Mouse (Mus musculus): ENCODE measurements around the gene Tbcel. TPM values are rescaled to one million over a fixed set of nuclear protein-coding genes. Genes with fewer than 3 reads are reported as not detected.

Gene Tbcel
- total and polyA plus RNA-seq, 2 experiments, result 22.2 to 34.3 TPM

GRCm38 (mm10) chr9:42378071-42378470, 129.5 kb downstream of the Tbcel start:
- Histone ChIP-seq H3K27me3 (ENCODE audit: control insufficient read depth, insufficient read depth, low read length) (0 out of 2 replicates have a peak, but pooled peaks cover 2% of the 10 kb centered on the region), H3K36me3 (ENCODE audit: control insufficient read depth, insufficient read depth, low read length) (no peaks in the 10 kb centered on the region), H3K79me2 (ENCODE audit: control insufficient read depth, insufficient read depth, low read length) (no peaks in the 10 kb centered on the region), H3K9ac (ENCODE audit: low read depth, low read length) (no peak overlapping the region), H3K4me3 (ENCODE audit: insufficient read depth, low read depth, low read length) (no peak overlapping the region), H3K27ac (replicated peaks; ENCODE audit: insufficient read depth, low read depth, low read length) (no peak overlapping the region), H3K4me1 (ENCODE audit: control insufficient read depth, insufficient read depth, low read length) (no peaks in the 10 kb centered on the region)
- TF ChIP-seq POLR2A (IDR thresholded peaks at IDR 0.05; ENCODE audit: extremely low read depth, insufficient read depth, low read length), result no peak
- no peak for DNase-seq (ENCODE audit: extremely low read depth, low read depth, low spot score)
- WGBS, result 91% methylated on average over 4 of the region's 4 CpGs

GRCm38 (mm10) chr9:42377656-42378055, 130.0 kb downstream of the Tbcel start:
- Histone ChIP-seq H3K27me3 (ENCODE audit: control insufficient read depth, insufficient read depth, low read length) (0 out of 2 replicates have a peak, but pooled peaks cover 2% of the 10 kb centered on the region), H3K27ac (replicated peaks; ENCODE audit: insufficient read depth, low read depth, low read length) (no peak overlapping the region), H3K79me2 (ENCODE audit: control insufficient read depth, insufficient read depth, low read length) (no peaks in the 10 kb centered on the region), H3K4me1 (ENCODE audit: control insufficient read depth, insufficient read depth, low read length) (no peaks in the 10 kb centered on the region), H3K36me3 (ENCODE audit: control insufficient read depth, insufficient read depth, low read length) (no peaks in the 10 kb centered on the region), H3K4me3 (ENCODE audit: insufficient read depth, low read depth, low read length) (no peak overlapping the region), H3K9ac (ENCODE audit: low read depth, low read length) (no peak overlapping the region)
- no peak for TF ChIP-seq CTCF (IDR thresholded peaks at IDR 0.05; ENCODE audit: low read depth, low read length)
- no peak for TF ChIP-seq POLR2A (IDR thresholded peaks at IDR 0.05; ENCODE audit: extremely low read depth, insufficient read depth, low read length)
- WGBS, result 94% methylated on average over 15 of the region's 15 CpGs
- DNase-seq (ENCODE audit: extremely low read depth, low read depth, low spot score), result no peak

- TF ChIP-seq CTCF (IDR thresholded peaks at IDR 0.05; ENCODE audit: low read depth, low read length) (no peak), POLR2A (IDR thresholded peaks at IDR 0.05; ENCODE audit: extremely low read depth, insufficient read depth, low read length) (no peak)
- DNase-seq (ENCODE audit: extremely low read depth, low read depth, low spot score), result no peak
- H3K4me1 ChIP-seq (ENCODE audit: control insufficient read depth, insufficient read depth, low read length), result no peaks in the 10 kb centered on the region
- WGBS, result 73% methylated on average over 6 of the region's 6 CpGs
- no peak overlapping the region for H3K9ac ChIP-seq (ENCODE audit: low read depth, low read length)
- no peaks in the 10 kb centered on the region for H3K79me2 ChIP-seq (ENCODE audit: control insufficient read depth, insufficient read depth, low read length)
- no peak overlapping the region for H3K4me3 ChIP-seq (ENCODE audit: insufficient read depth, low read depth, low read length)
- H3K27ac ChIP-seq (replicated peaks; ENCODE audit: insufficient read depth, low read depth, low read length), result no peak overlapping the region
- no peaks in the 10 kb centered on the region for H3K36me3 ChIP-seq (ENCODE audit: control insufficient read depth, insufficient read depth, low read length)
- no peaks in the 10 kb centered on the region for H3K27me3 ChIP-seq (ENCODE audit: control insufficient read depth, insufficient read depth, low read length)
These were observed 135.8 kb downstream of the Tbcel start for GRCm38 (mm10) chr9:42371670-42372368.

Other genes starting within 250 kb of the Tbcel start
- gene Sc5d, start 243.6 kb downstream of the Tbcel start, total RNA-seq (2014; rRNA removed), result 532 and 536 TPM in 2 replicates
- 652 and 777 TPM in 2 replicates for gene Sc5d, start 243.6 kb downstream of the Tbcel start, polyA plus RNA-seq (2012; rRNA removed)
- gene Tecta, start 107.9 kb downstream of the Tbcel start, total RNA-seq (2014; rRNA removed), result not detected in 2 replicates
- not detected in 2 replicates for gene Tecta, start 107.9 kb downstream of the Tbcel start, polyA plus RNA-seq (2012; rRNA removed)

Measured in liver, adult 2 months (tissue).